Mouse (Mus musculus) lung, postnatal 0 days (tissue): Measurements from ENCODE around the gene Polr1d.

ENCODE experiments used
- CTCF ChIP-seq: IDR thresholded peaks from 2 replicates; pipeline ENCODE4 v1.5.1; 2016; ENCODE audit warnings: antibody characterized with exemption, mild to moderate bottlenecking
- EP300 ChIP-seq: IDR thresholded peaks from 2 replicates; pipeline ENCODE4 v1.6.1; 2016; ENCODE audit warnings: antibody characterized with exemption, mild to moderate bottlenecking, control low read depth

- TF ChIP-seq EP300 = no peak
- TF ChIP-seq CTCF = no peak
Observed at GRCm38 (mm10) chr5:147039394-147039793, 37.5 kb upstream of the Polr1d start.
